Comparison of ENCODE assay signal across 14 mouse cellular contexts in the genomic region with DNA sequence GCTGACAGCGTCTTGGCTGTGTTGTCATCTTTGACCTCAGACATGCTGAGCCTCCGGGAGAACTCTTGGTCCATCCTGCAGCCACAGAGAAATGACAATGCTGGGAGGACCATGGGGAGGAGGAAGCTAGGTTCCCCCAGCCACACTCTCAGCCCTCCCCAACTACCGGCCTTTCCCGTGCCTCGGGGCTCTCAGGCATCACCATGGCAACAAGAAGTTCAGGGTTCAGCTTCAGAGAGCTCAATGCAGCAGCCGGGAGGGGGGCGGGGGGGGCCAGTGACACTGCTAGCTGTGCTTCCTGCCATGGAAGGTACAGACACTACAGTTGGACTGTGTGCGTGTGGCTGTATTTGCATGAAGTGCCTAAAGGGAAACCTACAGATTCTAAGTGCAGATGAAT.
DNase-seq lines count a peak whose midpoint lies in the region; ATAC-seq and TF ChIP-seq lines count a peak whose summit lies in the region.
"Had no signal": no experiment of that assay in that cellular context is flagged by ENCODE, and none has a peak within 500 bp of the region (broad histone marks: within the 10 kb centered on the region; RNA-seq: fewer than 3 reads in every experiment).

No protein-coding gene starts in this region.

- peaks cover 47% of the 10 kb centered on the region for H3K36me3 ChIP-seq in hindbrain, embryonic 15.5 days
- peaks cover 27% of the 10 kb centered on the region for H3K36me3 ChIP-seq in neural tube, embryonic 14.5 days (ENCODE audit: control insufficient read depth, insufficient read depth, low read length)

- no peak overlapping the region for H3K4me3 ChIP-seq in hindbrain, embryonic 15.5 days
- H3K4me3 ChIP-seq in neural tube, embryonic 14.5 days (ENCODE audit: low read depth, low read length) = no peak overlapping the region
- no peak overlapping the region for H3K4me3 ChIP-seq in gastrocnemius, adult 2 months
- H3K4me3 ChIP-seq: limb, embryonic 13.5 days had no signal

- no peak overlapping the region for H3K9ac ChIP-seq in hindbrain, embryonic 15.5 days
- H3K9ac ChIP-seq in neural tube, embryonic 14.5 days (replicated peaks; ENCODE audit: low read depth, low read length) = no peak overlapping the region
- H3K9ac ChIP-seq: limb, embryonic 13.5 days had no signal

- peak overlapping the region; percentile 1; the same call in 1 of the 2 replicates for H3K27ac ChIP-seq in hindbrain, embryonic 15.5 days (replicated peaks)
- no peak overlapping the region for H3K27ac ChIP-seq in neural tube, embryonic 14.5 days (ENCODE audit: low read depth, low read length)
- no peak overlapping the region for H3K27ac ChIP-seq in gastrocnemius, adult 2 months
- H3K27ac ChIP-seq: limb, embryonic 13.5 days had no signal

- intact Hi-C loops in gastrocnemius, adult 2 months (cut with DNase I) = no loop called here

- ATAC-seq in hindbrain, embryonic 15.5 days (ENCODE audit: low FRiP score, low read depth) = peak; percentile 49; the same call in 1 of the 2 replicates
- ATAC-seq in neural tube, embryonic 14.5 days (ENCODE audit: low read depth) = peak; percentile 66; the same call in 1 of the 2 replicates
- ATAC-seq: inflammation-experienced regulatory T-cells, adult 6 months; Patski had no signal

- H3K9me3 ChIP-seq in hindbrain, embryonic 15.5 days = no peaks in the 10 kb centered on the region
- no peaks in the 10 kb centered on the region for H3K9me3 ChIP-seq in neural tube, embryonic 14.5 days (ENCODE audit: control insufficient read depth, low read length)
- H3K9me3 ChIP-seq: limb, embryonic 13.5 days had no signal

- DNase-seq in retina, postnatal 1 day = peak; percentile 45
- DNase-seq in retina, embryonic 14.5 days (ENCODE audit: low spot score) = no peak
- peak; percentile 52 for DNase-seq in embryo, embryonic 11 days
- DNase-seq in gastrocnemius, adult 2 months = no peak
- no peak for DNase-seq in ovary, postnatal 14 days (ENCODE audit: low spot score)
- DNase-seq in urinary bladder, postnatal 14 days (ENCODE audit: low spot score) = no peak
- DNase-seq: lung, postnatal 36 days; thymus, postnatal 25 days had no signal

- no peak for TF ChIP-seq CTCF in gastrocnemius, adult 2 months (IDR thresholded peaks at IDR 0.05)

- no peaks in the 10 kb centered on the region for H3K27me3 ChIP-seq in hindbrain, embryonic 15.5 days
- H3K27me3 ChIP-seq in neural tube, embryonic 14.5 days (ENCODE audit: control insufficient read depth, insufficient read depth, low read length) = no peaks in the 10 kb centered on the region
- H3K27me3 ChIP-seq: limb, embryonic 13.5 days; Patski had no signal

- 16% methylated on average over 8 of the region's 8 CpGs for WGBS in hindbrain, embryonic 15.5 days
- 27% methylated on average over 8 of the region's 8 CpGs for WGBS in neural tube, embryonic 14.5 days

- peaks cover 11% of the 10 kb centered on the region for H3K4me1 ChIP-seq in hindbrain, embryonic 15.5 days (replicated peaks)
- peaks cover 7% of the 10 kb centered on the region for H3K4me1 ChIP-seq in neural tube, embryonic 14.5 days (ENCODE audit: control insufficient read depth, insufficient read depth, low read length)
- H3K4me1 ChIP-seq: limb, embryonic 13.5 days had no signal

- H3K4me2 ChIP-seq in hindbrain, embryonic 15.5 days = no peak overlapping the region
- no peak overlapping the region for H3K4me2 ChIP-seq in neural tube, embryonic 14.5 days (ENCODE audit: low read depth, low read length)
- H3K4me2 ChIP-seq: heart, embryonic 11.5 days; limb, embryonic 13.5 days had no signal

Comparison
In these comparisons a context has a peak if more than half of its experiments do, and no peak if none do; other contexts are left out.
1. DNase-seq: peak in retina, postnatal 1 day (single experiment) and embryo, embryonic 11 days (single experiment); none in retina, embryonic 14.5 days (single experiment), gastrocnemius, adult 2 months (single experiment), ovary, postnatal 14 days (single experiment) and urinary bladder, postnatal 14 days (single experiment).